Mouse (Mus musculus) lung, adult 2 months (tissue): ENCODE data around the gene Sf3a2. TPM values are rescaled to one million over a fixed set of nuclear protein-coding genes. Genes with fewer than 3 reads are reported as not detected.

Experiments used
- DNase-seq: peaks from one replicate; pipeline ENCODE4 v3.0.0; 2022
- H3K4me1 ChIP-seq: fragments of 200-500 bp; 2 replicates; pipeline ENCODE4 v1.6.1; 2011; ENCODE audit warnings: low read length; ENCODE audit not compliant: control insufficient read depth, insufficient read depth
- H3K4me3 ChIP-seq: fragments of 200-500 bp; replicated peaks from 2 replicates; pipeline ENCODE3; 2011; ENCODE audit warnings: low read depth, mild to moderate bottlenecking, control low read depth, low read length; ENCODE audit errors: extremely low read depth
- CTCF ChIP-seq: fragments of 200-500 bp; IDR thresholded peaks from 2 replicates; pipeline ENCODE4 v1.5.1; 2011; ENCODE audit warnings: mild to moderate bottlenecking, low read length, control low read depth; ENCODE audit not compliant: insufficient read depth
- POLR2A ChIP-seq: fragments of 200-500 bp; IDR thresholded peaks from 2 replicates; pipeline ENCODE4 v1.6.1; 2011; ENCODE audit warnings: low read depth, mild to moderate bottlenecking, control low read depth, low read length, borderline replicate concordance; ENCODE audit errors: extremely low read depth
- WGBS: fragments of 180-500 bp; shearing (Covaris S2); methylation state at CpG from one replicate; pipeline ENCODE4 v1.1.7; 2018; 5-methylcytosine and 5-hydroxymethylcytosine counted together
- polyA plus RNA-seq: library from polyadenylated mRNA; depleted of rRNA; stranded (reverse); fragments of >200 nt; gene quantifications from 2 replicates; pipeline ENCODE4 v1.2.3, GENCODE M21; 2012

Sf3a2 gene
- polyA plus RNA-seq, 1 experiment = 35.7 TPM

DNA sequence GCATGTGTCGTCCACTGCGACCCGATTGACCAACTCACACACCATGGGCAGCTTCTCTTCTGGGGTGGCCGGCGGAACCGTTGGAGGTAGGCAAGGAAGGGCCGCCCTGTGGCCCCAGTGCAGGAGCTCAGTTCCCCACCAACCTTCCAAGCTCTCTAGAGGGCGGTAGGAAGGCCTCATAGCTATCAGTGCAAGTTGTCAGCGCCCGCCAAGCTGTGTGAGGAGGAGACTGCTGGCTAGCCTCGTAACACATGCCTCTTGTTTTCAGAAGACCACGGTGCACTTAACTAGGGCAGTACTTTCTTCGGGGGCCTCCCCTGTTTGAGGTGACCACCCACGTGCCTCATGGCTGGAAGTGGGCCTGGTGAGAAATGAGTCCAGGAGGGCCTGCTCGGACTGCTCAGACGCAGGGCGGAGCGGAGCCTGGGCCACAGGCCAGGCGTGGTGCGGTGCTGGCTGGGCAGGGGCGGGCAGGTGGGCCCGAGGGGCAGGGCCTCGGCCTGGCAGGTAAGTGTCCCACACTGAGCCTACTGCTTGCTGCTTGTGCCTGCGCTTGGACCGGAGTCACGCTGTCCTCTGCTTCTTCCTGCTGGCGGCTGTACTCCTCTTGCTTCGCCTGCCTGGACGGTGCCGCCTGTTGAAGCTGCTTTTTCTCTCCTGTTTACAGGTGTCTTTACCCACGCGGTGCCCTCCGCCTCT lies 6.4 kb upstream of the Sf3a2 start:
- Histone ChIP-seq H3K4me3 (no peak overlapping the region), H3K4me1 (0 out of 2 replicates have a peak, but pooled peaks cover under 1% of the 10 kb centered on the region)
- TF ChIP-seq CTCF = no peak
- no peak for TF ChIP-seq POLR2A
- 77% methylated on average over 33 of the region's 33 CpGs for WGBS
- DNase-seq = no peak

DNA sequence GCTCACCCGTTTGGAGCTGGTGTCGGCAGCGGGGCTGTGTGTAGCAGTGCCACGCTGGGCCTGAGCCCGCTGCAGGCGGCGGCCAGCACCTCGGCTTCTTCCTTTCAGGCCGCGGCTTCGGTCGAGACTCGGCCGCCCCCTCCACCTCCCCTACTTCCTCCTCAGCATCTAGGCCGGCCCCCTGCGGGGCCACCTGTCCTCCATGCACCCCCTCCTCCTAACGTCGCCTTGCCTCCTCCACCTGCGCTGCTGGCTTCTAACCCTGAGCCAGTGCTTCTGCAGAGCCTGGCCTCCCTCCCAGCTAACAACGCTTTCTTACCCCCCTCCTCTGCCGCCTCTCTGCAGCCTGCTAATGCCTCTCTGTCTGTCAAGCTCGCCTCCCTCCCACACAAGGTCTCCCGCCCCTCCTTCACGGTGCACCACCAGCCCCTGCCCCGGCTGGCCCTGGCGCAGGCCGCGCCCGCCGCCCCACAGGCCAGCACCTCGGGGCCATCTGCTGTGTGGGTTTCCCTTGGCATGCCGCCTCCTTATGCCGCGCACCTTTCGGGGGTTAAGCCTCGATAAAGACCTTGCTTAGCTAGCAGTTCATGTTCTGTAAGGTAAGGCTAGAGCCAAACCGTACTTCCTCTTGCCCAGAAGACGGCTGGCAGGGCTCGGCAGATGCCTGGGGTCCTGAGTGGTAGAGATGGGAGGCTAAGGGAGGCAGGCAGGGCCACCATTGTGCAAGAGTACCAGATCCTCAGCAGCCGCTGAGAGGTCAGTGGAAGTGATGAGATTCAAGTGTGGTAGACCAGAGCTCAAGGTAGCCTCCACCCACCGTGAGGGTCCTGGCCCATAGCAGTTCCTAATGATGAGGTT lies 5.6 kb upstream of the Sf3a2 start:
- DNase-seq = no peak
- H3K4me3 ChIP-seq = no peak overlapping the region
- peaks cover 8% of the 10 kb centered on the region; the same call in 1 of the 2 replicates for H3K4me1 ChIP-seq
- TF ChIP-seq POLR2A (no peak), CTCF (no peak)
- WGBS = 62% methylated on average over 41 of the region's 41 CpGs

DNA sequence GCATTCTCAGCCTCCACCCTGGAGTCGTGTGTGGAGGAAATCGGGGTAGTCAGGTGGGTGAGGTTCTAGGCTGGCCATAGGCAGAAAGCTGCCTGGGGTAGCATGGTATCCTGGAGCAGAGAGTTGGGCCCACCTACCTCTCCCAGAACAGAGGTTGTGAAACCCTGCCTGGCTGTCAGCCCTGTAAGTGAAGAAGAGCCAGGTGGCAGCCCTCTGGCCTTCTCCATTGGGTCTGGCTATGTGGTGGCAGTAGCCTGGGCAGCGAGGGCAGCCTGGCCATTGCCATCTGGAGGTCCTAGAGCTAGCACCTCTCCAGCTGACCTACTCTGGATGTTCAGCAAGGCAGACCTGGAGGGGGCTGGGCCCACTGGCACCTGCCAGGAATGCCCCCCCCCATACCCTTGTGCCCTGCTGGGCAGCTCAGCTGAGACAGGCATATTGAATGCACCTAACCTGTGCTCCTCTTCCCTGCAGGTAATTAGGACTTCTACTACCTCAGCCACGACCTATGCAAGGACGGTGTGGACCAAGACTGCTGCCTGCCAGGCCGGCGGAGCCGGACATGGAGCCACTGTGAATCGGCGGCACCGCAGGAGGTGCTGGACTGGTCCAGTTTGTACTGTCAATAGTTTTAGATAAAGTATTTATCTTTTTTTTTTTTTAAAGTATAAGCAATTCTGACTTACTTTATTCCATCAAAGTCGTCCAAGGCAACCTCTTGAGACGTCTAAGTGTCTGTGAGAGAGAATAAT lies 4.8 kb upstream of the Sf3a2 start:
- WGBS = 85% methylated on average over 13 of the region's 13 CpGs
- H3K4me3 ChIP-seq = no peak overlapping the region
- TF ChIP-seq POLR2A (no peak), CTCF (no peak)
- H3K4me1 ChIP-seq = peaks cover 8% of the 10 kb centered on the region; the same call in 1 of the 2 replicates
- no peak for DNase-seq

DNA sequence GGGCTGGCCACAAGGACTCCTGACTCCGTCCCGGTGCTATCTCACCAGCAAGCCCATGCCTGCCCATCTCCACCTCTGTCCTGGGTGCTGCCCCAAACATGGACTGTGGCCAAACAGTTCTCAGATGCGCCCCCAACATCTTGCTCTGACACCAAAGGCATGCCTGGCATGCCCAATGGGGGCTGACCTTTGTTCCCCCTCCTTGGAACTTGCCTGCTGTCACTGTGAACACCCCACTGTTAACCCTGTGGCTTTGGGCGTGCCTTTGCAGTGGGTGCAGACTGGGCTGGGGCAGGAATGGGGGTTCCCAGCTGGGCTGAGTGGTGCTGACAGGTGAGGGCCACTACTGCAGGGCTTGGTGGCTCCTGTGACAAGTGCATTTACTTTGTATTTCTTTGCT lies 4.2 kb upstream of the Sf3a2 start:
- no peak for TF ChIP-seq POLR2A
- TF ChIP-seq CTCF = no peak
- WGBS = 80% methylated on average over 4 of the region's 4 CpGs
- no peak for DNase-seq
- H3K4me3 ChIP-seq = no peak overlapping the region
- H3K4me1 ChIP-seq = peaks cover 8% of the 10 kb centered on the region; the same call in 1 of the 2 replicates

DNA sequence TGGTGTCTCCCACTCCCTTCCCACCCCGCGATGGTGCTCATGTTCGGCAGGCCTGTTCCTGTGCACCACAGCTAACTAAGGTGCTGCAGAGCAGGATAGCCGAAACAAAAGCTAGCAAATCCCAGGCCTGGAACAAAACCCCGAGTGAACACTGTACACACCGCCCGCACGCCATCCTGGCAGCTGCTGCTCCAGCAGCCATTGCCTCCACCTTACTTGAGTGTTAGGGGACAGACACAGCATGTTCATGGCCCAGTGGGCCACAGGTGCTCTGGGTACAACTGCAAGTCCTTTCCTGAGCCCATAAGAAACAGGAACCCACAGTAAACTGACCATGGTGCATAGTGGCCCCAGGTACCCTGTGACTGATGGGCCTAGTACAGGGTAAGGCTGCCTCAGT lies 3.2 kb upstream of the Sf3a2 start:
- no peak overlapping the region for H3K4me3 ChIP-seq
- H3K4me1 ChIP-seq = peaks cover 14% of the 10 kb centered on the region
- no peak for DNase-seq
- 88% methylated on average over 8 of the region's 8 CpGs for WGBS
- TF ChIP-seq POLR2A = no peak
- TF ChIP-seq CTCF = no peak

DNA sequence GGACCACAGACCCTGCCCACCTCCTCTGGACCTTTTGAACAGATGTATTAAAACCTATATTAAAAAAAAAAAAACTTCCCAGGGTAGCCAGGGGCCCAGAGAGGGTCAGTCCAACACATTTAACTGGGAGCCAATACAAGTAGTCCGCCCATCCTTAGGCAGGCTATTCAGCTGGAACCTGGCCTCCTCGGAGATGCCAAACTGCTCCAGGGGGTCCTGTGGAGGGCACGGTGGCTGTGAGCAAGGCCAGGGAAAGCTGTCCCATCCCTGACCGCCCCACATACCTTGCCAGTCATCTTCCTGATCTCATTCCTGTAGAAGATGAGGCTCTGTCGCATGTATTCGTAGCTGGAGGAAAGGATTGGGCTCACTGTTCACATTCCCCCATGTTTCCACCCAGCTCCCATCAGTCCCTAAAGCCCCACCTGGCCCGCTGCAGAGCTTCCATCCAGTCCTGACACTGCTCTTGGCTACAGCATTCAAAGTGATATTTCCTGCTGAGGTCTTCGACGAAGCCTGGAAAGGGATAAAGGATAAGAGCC lies 1.6 kb upstream of the Sf3a2 start:
- TF ChIP-seq CTCF = no peak
- TF ChIP-seq POLR2A = no peak
- H3K4me1 ChIP-seq = peaks cover 18% of the 10 kb centered on the region
- no peak overlapping the region for H3K4me3 ChIP-seq
- WGBS = 76% methylated on average over 9 of the region's 9 CpGs
- no peak for DNase-seq

DNA sequence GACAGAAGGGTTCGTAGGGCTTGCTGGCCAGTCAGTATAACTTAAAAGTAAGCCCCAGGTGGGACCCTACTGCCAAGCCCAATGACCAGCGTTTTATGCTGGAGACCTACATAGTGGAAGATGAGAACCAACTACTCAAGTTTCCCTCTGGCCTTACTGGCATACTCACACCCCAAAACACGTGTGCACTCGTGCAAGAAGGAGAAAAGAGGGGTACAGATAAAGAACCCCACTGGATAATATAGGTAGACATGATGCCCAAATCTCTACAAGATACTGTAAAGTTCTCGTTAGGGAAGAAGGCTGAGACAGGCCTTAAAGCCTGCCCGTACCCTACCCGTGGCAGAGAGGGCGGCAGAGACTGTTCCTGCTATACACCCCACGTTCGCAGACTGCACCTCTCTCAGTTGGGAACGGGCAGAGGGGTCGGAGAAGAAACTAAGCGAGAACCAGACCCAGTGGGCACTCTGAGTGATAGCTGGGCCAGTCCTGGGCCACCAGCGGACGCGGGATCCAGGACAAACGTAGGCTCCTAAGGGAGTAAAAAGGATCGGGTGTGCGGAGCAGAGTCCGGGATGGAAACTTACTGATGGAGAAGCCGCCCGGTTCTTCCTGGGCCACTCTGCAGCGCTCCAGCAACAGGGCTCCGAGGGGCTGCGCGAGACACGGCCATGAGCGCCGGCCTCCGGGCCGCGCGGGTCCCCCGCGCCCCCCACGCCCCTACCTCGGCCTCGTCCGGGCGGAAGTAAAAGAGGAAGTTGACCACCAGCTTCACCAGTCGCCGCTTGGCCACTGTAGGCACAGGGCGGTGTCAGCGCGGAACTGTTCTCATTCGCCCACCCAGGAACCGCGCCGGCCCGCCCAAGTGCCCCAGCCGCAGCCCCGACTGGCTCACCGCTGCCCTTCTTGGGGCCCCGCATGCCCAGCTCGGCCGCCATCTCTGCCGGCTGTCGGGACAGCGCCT lies 530 bp upstream of the Sf3a2 start:
- H3K4me1 ChIP-seq = peaks cover 18% of the 10 kb centered on the region
- H3K4me3 ChIP-seq = peak overlapping the region; percentile 88
- DNase-seq = peak; percentile 52
- 2% methylated on average over 59 of the region's 59 CpGs for WGBS
- TF ChIP-seq CTCF (no peak), POLR2A (no peak)

DNA sequence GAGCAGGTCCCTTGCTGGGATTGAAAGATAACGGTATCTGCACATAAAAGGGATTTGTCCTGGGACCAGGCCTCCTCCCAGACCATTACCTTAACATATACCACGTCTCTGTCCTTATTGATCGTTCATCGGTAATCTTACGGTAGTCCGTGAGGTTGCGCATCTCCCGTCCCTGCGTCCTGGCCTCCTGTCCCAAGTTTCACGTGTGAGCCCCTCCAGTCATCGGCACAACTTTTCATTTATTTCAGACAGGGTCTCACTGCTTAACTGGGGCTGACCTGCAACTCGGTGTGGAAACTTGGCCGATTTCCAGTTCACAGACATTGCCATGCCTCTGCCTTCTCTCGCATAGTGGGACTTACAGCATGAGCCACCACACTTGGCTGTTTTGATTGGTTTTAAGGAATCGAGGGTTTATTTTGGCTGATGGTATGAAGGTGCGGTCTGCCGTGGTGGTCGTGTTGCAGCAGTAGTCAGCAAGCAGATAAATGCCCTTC lies 1.1 kb downstream of the Sf3a2 start:
- TF ChIP-seq CTCF = no peak
- TF ChIP-seq POLR2A = no peak
- under 1% methylated on average over 18 of the region's 18 CpGs for WGBS
- H3K4me1 ChIP-seq = peaks cover 18% of the 10 kb centered on the region
- H3K4me3 ChIP-seq = peak overlapping the region; percentile 88
- no peak for DNase-seq
